Mouse (Mus musculus): ENCODE measurements around the gene Sult1a1. TPM values are rescaled to one million over a fixed set of nuclear protein-coding genes. Genes with fewer than 3 reads are reported as not detected.

Sult1a1 gene
- polyA plus RNA-seq (2016; fragmentation: Nextera tagmentation; extraction: Ambion mirVana) = 0.45 and 1.1 TPM in 2 replicates

DNA sequence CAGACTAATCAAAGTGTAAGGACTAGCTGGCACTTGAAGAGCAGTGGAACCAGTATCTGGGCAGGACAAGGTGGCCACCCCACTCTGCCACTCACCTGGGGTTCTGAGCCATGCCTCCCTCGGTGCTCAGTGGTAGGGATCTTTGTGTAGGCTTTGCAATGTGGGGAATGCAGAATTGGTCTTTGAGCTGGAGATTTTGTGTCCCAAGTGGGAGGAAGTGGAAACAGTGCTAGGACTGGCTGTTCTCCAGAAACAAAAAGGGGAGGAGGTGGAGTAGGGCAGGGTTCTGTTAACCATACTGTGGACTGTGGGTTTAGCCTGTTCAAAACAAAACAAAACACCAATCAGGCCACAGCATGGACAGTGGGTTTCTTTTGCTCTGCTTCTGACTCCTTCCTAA is at the start of gene Sult1a1:
Gene Sult1a1 (minus strand): TSS at position 226 of the 400 bp plus-strand sequence.
- H3K4me1 ChIP-seq = no peaks in the 10 kb centered on the region
- H3K27me3 ChIP-seq = no peaks in the 10 kb centered on the region
- H3K36me3 ChIP-seq = peaks cover 31% of the 10 kb centered on the region
- WGBS = 68% methylated on average over 1 of the region's 1 CpGs
- H3K4me3 ChIP-seq = no peak within 1 kb of the TSS
- no peaks in the 10 kb centered on the region for H3K9me3 ChIP-seq
- ATAC-seq (ENCODE audit: low FRiP score, low read depth) = no peak
- no peak within 1 kb of the TSS for H3K4me2 ChIP-seq (replicated peaks)
- H3K9ac ChIP-seq (replicated peaks) = no peak within 1 kb of the TSS
- H3K27ac ChIP-seq (replicated peaks) = no peak within 1 kb of the TSS

GRCm38 (mm10) chr7:126725667-126726066 is 49.4 kb upstream of the Sult1a1 start:
- no peak overlapping the region for H3K9ac ChIP-seq (replicated peaks)
- 88% methylated on average over 5 of the region's 5 CpGs for WGBS
- 0 out of 2 replicates have a peak, but pooled peaks cover 3% of the 10 kb centered on the region for H3K9me3 ChIP-seq
- H3K27ac ChIP-seq (replicated peaks) = no peak overlapping the region
- H3K36me3 ChIP-seq = no peaks in the 10 kb centered on the region
- H3K4me3 ChIP-seq = no peak overlapping the region
- no peak overlapping the region for H3K4me2 ChIP-seq (replicated peaks)
- no peaks in the 10 kb centered on the region for H3K4me1 ChIP-seq
- H3K27me3 ChIP-seq = 0 out of 2 replicates have a peak, but pooled peaks cover 3% of the 10 kb centered on the region
- ATAC-seq (ENCODE audit: low FRiP score, low read depth) = no peak

DNA sequence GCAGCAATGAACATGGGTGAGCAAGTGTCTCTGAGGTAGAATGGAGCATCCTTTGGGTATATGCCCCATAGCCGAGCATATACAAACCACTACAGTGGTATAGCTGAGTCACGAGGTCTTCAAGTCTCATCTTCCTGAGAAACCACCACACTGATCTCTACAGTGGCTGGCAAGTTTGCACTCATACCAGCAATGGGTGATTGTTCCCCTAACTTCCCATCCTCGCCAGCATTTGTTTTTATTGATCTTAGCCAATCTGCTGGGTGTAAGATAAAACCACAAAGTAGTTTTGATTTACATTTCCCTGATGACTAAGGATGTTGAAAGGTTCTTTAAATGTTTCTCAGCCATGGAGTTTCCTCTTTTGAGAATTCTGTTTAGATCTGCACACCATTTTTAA is 48.8 kb upstream of the Sult1a1 start:
- Histone ChIP-seq H3K27ac (replicated peaks) (no peak overlapping the region), H3K9me3 (0 out of 2 replicates have a peak, but pooled peaks cover 3% of the 10 kb centered on the region), H3K4me3 (no peak overlapping the region), H3K4me2 (replicated peaks) (no peak overlapping the region), H3K4me1 (no peaks in the 10 kb centered on the region), H3K36me3 (no peaks in the 10 kb centered on the region), H3K27me3 (0 out of 2 replicates have a peak, but pooled peaks cover 3% of the 10 kb centered on the region), H3K9ac (replicated peaks) (no peak overlapping the region)
- 73% methylated on average over 3 of the region's 3 CpGs for WGBS
- ATAC-seq (ENCODE audit: low FRiP score, low read depth) = no peak

DNA sequence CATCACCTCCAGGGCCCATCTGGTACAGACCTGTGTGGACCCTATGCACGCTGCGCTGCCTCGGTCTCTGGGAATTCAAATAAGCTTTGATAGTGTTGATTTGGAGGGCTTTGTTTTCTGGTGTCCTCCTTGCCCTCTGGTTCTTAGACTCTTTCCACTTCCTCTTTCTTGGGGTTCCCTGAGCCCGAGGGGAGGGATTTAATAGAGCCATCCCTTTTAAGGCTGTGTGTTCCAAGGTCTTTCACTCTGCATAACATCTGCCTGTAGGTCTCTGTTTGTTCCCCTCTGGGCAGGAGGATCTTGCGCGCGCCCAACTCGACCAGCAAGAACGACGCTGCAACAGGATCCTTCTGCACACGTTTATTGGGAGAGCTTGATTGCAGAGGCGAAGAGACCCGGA is 45.4 kb upstream of the Sult1a1 start:
- no peak for ATAC-seq (ENCODE audit: low FRiP score, low read depth)
- 0 out of 2 replicates have a peak, but pooled peaks cover 3% of the 10 kb centered on the region for H3K27me3 ChIP-seq
- H3K4me2 ChIP-seq (replicated peaks) = no peak overlapping the region
- no peak overlapping the region for H3K27ac ChIP-seq (replicated peaks)
- H3K9ac ChIP-seq (replicated peaks) = no peak overlapping the region
- H3K4me3 ChIP-seq = no peak overlapping the region
- 93% methylated on average over 13 of the region's 13 CpGs for WGBS
- 0 out of 2 replicates have a peak, but pooled peaks cover 7% of the 10 kb centered on the region for H3K9me3 ChIP-seq
- no peaks in the 10 kb centered on the region for H3K4me1 ChIP-seq
- no peaks in the 10 kb centered on the region for H3K36me3 ChIP-seq

- Histone ChIP-seq H3K9me3 (0 out of 2 replicates have a peak, but pooled peaks cover 7% of the 10 kb centered on the region), H3K4me2 (replicated peaks) (no peak overlapping the region), H3K27me3 (0 out of 2 replicates have a peak, but pooled peaks cover under 1% of the 10 kb centered on the region), H3K4me3 (no peak overlapping the region), H3K27ac (replicated peaks) (no peak overlapping the region), H3K4me1 (no peaks in the 10 kb centered on the region), H3K9ac (replicated peaks) (no peak overlapping the region), H3K36me3 (no peaks in the 10 kb centered on the region)
- 95% methylated on average over 5 of the region's 5 CpGs for WGBS
- no peak for ATAC-seq (ENCODE audit: low FRiP score, low read depth)
Measured at GRCm38 (mm10) chr7:126718787-126719337, 42.6 kb upstream of the Sult1a1 start.

GRCm38 (mm10) chr7:126717566-126717965 is 41.3 kb upstream of the Sult1a1 start:
- 0 out of 2 replicates have a peak, but pooled peaks cover 7% of the 10 kb centered on the region for H3K9me3 ChIP-seq
- 84% methylated on average over 3 of the region's 3 CpGs for WGBS
- H3K4me3 ChIP-seq = no peak overlapping the region
- no peaks in the 10 kb centered on the region for H3K27me3 ChIP-seq
- no peaks in the 10 kb centered on the region for H3K36me3 ChIP-seq
- no peaks in the 10 kb centered on the region for H3K4me1 ChIP-seq
- no peak for ATAC-seq (ENCODE audit: low FRiP score, low read depth)
- H3K4me2 ChIP-seq (replicated peaks) = no peak overlapping the region
- H3K9ac ChIP-seq (replicated peaks) = no peak overlapping the region
- H3K27ac ChIP-seq (replicated peaks) = no peak overlapping the region

DNA sequence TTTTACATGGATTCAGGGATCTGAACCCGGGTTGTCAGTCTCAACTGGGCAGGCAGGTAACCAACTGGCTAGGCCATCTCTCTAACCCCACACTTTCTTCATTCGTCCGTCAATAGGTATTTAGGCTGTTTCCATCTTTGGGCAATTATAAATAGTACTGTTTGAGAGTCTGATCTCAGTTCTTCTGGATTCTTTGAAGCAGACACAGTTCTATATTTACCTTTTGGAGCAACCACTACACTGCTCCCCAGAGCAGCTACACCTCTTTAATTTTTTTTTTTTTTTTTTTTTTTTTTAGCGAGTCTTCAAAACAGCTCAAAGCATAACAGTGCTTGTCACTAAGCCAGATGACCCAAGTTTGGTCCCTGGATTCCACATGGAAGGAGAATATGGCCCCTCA is 39.4 kb upstream of the Sult1a1 start:
- 85% methylated on average over 4 of the region's 4 CpGs for WGBS
- 0 out of 2 replicates have a peak, but pooled peaks cover 4% of the 10 kb centered on the region for H3K9me3 ChIP-seq
- H3K27me3 ChIP-seq = no peaks in the 10 kb centered on the region
- H3K4me3 ChIP-seq = no peak overlapping the region
- ATAC-seq (ENCODE audit: low FRiP score, low read depth) = no peak
- no peak overlapping the region for H3K4me2 ChIP-seq (replicated peaks)
- no peak overlapping the region for H3K9ac ChIP-seq (replicated peaks)
- no peaks in the 10 kb centered on the region for H3K36me3 ChIP-seq
- no peaks in the 10 kb centered on the region for H3K4me1 ChIP-seq
- no peak overlapping the region for H3K27ac ChIP-seq (replicated peaks)

DNA sequence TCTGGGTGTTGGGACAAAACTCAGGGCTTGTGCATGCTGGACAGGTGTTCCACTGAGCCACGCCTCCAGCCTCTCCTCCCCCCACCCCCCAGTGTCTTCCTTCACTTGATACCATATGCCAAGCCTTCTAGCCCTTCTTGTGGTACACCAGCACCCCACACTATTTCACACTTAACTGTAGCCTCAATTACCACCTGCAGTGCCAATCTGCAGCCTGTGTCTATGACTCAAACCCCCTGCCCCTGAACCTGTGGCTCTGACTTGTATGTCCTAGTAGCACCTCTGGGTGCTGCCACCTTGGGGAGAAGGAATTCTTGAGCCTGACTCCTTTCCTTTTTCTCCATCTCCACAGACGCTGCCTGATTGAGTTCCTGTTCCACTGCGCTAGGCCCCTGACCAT is 35.7 kb upstream of the Sult1a1 start:
- no peaks in the 10 kb centered on the region for H3K4me1 ChIP-seq
- H3K4me3 ChIP-seq = no peak overlapping the region
- no peaks in the 10 kb centered on the region for H3K36me3 ChIP-seq
- WGBS = 85% methylated on average over 3 of the region's 3 CpGs
- H3K27me3 ChIP-seq = no peaks in the 10 kb centered on the region
- no peak overlapping the region for H3K4me2 ChIP-seq (replicated peaks)
- H3K27ac ChIP-seq (replicated peaks) = no peak overlapping the region
- H3K9ac ChIP-seq (replicated peaks) = no peak overlapping the region
- no peaks in the 10 kb centered on the region for H3K9me3 ChIP-seq
- no peak for ATAC-seq (ENCODE audit: low FRiP score, low read depth)

DNA sequence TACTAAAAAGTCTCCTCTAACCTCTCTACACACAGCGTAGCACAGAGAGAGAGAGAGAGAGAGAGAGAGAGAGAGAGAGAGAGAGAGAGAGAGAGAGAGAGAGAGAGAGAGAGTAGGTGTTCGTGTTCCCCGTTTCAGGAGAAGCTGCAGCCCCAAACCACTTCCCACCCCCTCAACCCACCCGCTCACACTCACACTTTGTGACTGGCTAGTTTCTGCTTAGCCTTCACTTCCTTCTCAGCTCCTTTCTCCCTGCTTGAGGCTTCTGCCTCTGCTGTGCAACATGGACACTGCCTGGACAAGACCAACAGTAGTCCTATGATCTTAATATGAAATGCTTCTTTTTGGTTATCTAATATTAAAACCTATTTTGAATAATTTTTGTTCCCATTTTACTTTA is 34.0 kb upstream of the Sult1a1 start:
- Histone ChIP-seq H3K4me1 (peaks cover under 1% of the 10 kb centered on the region; the same call in 1 of the 2 replicates), H3K4me3 (no peak overlapping the region), H3K36me3 (no peaks in the 10 kb centered on the region), H3K27me3 (peaks cover 10% of the 10 kb centered on the region; the same call in 1 of the 2 replicates), H3K9ac (replicated peaks) (no peak overlapping the region), H3K4me2 (replicated peaks) (no peak overlapping the region), H3K27ac (replicated peaks) (no peak overlapping the region), H3K9me3 (no peaks in the 10 kb centered on the region)
- 82% methylated on average over 3 of the region's 4 CpGs for WGBS
- ATAC-seq (ENCODE audit: low FRiP score, low read depth) = no peak

DNA sequence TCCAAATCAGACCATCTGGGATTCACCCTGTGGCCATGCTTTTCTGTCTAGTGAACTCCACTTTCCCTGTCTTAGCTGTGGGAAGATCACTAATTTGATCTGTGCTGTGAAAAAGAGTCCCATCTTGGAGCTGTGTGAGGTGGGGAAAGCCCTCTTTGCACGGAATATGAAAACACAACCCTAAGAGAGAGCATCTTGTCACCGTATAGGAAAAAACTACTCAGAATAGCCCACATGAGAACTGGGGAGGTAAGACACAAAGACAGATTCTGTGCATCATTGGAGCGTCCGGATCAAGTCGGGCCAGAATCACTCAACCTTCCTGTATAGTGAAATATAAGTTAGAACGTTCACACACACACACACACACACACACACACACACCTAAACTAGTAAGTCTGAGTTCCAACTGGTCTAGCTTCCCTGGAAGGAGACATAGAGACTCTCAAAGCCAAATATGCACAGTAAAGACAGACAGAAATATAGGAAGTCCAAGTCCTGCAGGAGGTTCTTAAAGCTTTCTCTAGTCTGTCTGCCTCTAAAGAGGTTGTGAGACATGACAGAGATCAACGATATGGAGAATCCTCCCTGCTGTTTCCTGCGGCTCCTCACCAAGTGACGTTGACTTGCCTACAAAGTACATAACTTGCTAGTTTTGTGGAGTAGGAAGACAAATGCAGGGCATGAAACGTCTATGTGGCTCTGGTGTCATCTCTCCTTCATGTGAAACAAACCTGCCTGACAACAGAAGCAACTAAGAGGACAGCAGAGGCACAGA is 32.1 kb upstream of the Sult1a1 start:
- 86% methylated on average over 10 of the region's 10 CpGs for WGBS
- H3K9me3 ChIP-seq = no peaks in the 10 kb centered on the region
- H3K27me3 ChIP-seq = peaks cover 18% of the 10 kb centered on the region
- H3K27ac ChIP-seq (replicated peaks) = no peak overlapping the region
- no peaks in the 10 kb centered on the region for H3K36me3 ChIP-seq
- no peak for ATAC-seq (ENCODE audit: low FRiP score, low read depth)
- H3K4me3 ChIP-seq = no peak overlapping the region
- H3K4me2 ChIP-seq (replicated peaks) = no peak overlapping the region
- H3K9ac ChIP-seq (replicated peaks) = no peak overlapping the region
- peaks cover 17% of the 10 kb centered on the region for H3K4me1 ChIP-seq

GRCm38 (mm10) chr7:126707442-126708174 is 31.4 kb upstream of the Sult1a1 start, which contains the start of gene Coro1a:
Coro1a (minus strand) TSS chr7:126707787.
- no peak for ATAC-seq (ENCODE audit: low FRiP score, low read depth)
- H3K27me3 ChIP-seq = peaks cover 25% of the 10 kb centered on the region
- H3K9ac ChIP-seq (replicated peaks) = no peak within 1 kb of the TSS
- no peak within 1 kb of the TSS for H3K4me2 ChIP-seq (replicated peaks)
- no peaks in the 10 kb centered on the region for H3K36me3 ChIP-seq
- WGBS = 94% methylated on average over 16 of the region's 19 CpGs
- H3K4me1 ChIP-seq = peaks cover 20% of the 10 kb centered on the region
- no peaks in the 10 kb centered on the region for H3K9me3 ChIP-seq
- H3K4me3 ChIP-seq = no peak within 1 kb of the TSS
- H3K27ac ChIP-seq (replicated peaks) = no peak within 1 kb of the TSS

All from midbrain, embryonic 12.5 days (tissue).